Mouse (Mus musculus): ENCODE measurements around the gene Epb41l1.
A peak's percentile ranks its signal among the peaks of the same experiment; 100 is the strongest.

The Epb41l1 gene

DNA sequence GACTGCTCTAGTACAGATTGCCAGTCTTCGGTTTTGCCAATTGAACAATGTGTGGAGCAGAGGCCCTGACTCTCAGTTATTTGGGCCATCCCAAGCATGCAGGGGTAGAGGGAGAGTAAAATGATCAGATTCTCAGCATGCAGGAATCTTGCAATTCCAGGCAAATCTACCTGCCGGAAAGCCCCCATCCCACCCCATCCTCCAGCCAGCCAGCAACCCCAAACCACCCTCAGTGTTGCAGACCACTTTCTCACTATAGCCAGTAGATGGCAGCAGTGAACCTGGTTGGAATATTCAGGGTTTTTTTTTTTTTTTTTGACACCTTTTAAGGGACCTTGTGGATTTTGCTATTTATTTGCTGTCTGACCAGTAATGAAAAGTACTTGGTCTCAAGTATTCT lies 109.0 kb downstream of the Epb41l1 start:
- DNase-seq (ENCODE audit: low spot score in 2 of 2): no peak

DNA sequence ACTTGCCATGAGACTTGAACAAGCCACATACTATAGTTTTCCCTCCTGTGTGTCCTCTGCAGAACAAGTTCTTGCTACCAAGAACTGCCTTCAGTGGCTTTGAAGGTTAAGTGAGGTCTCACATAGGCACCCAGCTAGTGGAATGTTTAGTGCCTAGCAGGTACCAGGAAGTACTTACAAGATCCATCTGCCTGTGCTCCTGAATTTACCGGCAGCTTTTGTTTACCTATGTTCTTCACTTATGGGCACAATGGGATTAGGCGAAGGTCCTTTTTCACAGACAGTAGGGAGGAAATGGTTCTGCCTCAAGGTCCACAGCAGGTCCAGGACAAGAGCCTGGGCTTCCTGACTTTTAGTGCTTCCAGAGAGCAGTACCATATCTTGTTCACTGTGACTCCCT lies 112.5 kb downstream of the Epb41l1 start:
- no peak for DNase-seq (ENCODE audit: low spot score in 2 of 2)

DNA sequence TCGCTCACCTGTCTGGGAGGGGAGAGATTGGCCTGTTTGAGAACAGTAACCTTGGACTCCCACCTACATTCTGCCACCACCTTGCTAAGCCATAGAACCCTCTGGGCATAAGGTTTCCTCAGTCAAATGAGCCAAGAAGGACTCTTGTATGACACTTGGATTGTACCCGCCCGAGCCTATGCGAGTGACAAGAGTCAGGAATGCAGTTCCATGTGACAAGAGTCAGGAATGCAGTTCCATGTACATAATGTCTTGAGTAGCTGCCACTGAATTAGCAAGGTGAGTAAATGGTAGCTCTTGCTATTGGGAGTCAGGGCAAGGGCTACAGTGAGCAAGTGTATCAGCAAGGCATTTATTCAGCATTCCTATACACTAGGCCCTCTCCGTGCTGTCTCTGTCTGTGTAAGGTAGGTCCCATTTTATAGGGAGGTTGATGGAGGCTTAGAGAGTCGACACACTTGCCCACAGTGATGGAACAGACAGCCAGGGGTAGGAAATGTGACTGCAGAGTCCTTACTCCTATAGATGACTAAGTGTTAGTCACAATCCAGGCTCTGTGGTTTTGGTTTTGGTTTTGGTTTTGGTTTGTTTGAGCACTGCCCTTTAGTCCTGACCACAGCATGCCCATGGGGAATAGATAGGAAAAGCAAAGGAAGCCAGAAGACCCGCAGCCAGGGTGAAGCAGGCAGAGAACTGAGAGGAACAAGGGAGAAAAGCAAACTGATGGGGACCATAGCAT lies 118.3 kb downstream of the Epb41l1 start:
- DNase-seq (ENCODE audit: low spot score in 2 of 2): no peak

DNA sequence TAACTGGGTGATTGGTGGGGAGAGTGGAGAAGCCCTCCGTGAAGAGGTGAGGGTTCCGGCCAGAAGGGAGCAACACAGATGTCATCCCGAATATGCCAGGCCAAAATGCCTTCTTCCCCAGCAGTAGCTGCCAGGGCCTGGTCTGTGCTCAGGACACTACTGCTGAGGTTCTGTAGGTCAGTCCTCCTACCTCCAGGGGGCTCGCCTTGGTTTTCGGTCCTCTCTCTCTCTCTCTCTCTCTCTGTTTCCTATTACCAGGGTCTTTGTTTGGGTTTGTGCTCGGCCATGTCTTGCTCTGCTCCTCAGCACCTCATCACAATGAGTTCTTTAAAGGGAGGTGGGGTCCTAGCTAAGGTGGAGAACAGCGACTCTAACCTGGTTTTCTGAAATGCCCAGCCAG lies 120.3 kb downstream of the Epb41l1 start:
- DNase-seq (ENCODE audit: low spot score in 2 of 2): no peak

DNA sequence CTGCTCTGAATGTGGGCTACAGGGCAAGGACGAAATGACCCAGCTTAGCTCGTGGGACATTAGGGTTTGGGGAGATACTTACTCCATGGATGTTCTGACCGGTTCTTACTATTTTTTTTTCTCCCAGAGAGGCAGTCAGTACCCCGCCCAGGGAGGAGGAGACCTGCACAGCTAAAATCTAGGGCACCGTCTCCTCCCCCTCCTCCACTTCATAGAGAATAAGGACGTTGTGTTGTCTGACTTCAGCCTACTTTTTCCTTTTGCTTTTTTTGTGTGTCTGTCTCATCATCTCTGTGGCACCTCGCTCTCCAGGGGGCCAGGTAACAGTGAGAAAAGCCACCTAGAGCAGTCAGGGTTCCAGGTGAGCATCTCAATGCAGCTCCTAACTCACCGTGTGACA lies 121.7 kb downstream of the Epb41l1 start:
- no peak for DNase-seq (ENCODE audit: low spot score in 2 of 2)

DNA sequence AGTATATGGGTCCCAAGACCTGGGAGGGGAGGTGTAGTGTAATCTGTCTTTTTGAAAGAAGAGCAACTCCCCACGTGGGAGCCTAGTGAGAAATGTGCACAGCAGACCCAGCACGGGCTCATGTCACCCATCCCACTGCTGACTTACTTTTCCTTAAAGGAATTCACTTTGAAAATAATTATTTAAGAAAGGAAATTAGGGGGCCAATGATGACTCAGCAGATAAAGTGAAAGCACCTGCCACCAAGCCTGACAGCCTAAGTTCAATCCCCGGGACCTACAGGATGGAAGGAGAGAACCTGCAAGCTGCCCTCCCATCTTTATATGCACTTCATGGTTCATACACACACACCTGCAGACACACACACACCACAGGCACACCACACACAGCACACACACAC lies 123.1 kb downstream of the Epb41l1 start:
- DNase-seq (ENCODE audit: low spot score in 2 of 2): no peak

DNA sequence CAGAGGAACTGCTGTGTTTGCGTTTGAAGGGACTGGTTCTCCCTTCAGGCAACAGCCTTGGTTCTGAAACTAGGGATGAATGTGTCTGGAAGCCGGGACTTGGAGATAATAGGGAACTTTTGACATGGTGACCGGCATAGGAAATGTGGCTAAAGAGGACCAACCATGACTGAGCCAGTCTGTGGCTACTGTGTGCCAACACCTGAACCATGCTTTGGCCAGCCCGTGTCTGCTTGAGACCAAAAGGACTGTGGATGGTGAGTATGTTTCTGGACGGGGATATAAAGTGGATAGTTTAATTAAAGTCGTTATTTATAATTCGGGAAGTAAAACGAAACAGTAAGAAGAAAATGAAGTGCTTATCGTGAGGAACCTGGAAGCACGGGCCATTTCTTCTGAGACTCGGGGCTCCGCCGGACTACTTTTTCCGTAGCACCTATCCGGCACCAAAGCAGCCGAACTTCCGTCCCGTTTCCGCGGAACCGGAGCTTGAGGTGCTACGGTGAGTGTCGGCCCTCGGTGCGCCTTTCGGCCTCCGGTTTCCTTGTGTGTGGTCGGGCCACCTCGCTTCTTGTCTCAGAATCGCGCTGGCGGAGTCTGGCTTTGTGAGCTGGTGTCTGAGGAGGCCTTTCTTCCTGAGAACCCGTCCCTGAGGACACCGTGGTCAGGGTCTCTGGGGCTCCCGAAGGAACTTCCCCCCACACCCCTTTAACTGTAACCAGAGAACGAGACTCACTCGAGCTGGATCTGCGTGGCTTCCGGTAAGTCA lies 126.6 kb downstream of the Epb41l1 start, which contains the start of gene Aar2:
Gene Aar2 (plus strand): TSS at position 462 of the 769 bp plus-strand sequence.
- DNase-seq (ENCODE audit: low spot score in 2 of 2): peak; percentile 76 to 87

DNA sequence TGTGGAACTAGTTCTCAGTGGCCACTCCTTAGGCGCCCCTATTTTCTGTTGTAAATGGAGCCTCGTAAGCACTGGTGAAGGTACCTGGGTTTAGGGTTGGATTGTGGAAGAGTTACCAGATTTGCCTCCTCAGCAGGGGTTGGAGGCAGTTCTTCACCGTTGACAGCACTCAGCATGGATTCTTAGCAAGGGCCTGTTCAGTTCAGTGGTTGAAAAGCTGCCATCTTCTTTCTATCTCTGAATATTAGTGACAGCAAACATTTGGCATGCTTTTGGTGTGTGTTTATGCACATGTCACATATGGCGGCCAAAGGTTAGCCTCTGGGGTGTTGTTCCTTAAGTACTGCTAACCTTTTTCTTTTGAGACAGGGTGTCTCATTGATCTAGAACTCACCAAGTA lies 131.7 kb downstream of the Epb41l1 start:
- DNase-seq (ENCODE audit: low spot score in 2 of 2): no peak

DNA sequence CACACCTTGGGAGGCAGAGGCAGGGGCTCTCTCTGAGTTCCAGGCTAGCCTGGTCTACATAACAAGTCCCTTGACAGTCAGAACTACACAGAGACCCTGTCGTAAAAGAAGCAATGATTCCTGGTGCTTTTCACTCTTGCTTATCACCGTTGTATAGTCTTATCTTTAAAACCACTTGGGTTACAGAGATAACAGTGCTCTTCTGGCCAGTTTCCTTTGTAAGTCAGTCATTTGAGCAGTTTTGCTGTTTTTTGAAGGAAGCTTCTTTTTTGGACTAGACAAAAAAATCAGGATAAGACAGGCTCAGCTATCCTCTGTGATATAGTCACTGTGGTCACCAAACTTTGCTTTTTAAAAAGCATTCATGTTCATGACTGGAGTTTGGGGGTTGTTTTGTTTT lies 141.1 kb downstream of the Epb41l1 start:
- no peak for DNase-seq (ENCODE audit: low spot score in 2 of 2)

DNA sequence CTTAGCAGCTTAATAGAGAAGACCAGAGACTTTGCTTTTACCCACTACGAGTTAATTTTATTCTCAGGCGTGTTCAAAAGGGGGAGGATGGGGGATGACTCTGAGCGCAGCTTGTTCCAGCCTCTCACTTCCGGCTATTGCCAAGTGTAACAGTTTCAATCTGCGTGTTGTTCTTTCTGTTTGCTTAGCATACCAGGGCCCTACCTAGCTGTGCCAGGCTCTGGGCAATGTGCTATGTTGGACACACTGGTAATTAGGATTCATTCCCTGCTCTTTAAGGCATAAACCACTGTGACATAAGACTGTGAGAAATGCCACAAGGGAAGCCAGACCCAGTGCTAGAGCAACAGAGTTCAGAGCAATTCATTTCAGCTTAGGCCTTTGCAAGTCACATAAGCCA lies 142.8 kb downstream of the Epb41l1 start:
- peak in 1 of 2 experiments; percentile 66 for DNase-seq (ENCODE audit: low spot score in 2 of 2)

DNA sequence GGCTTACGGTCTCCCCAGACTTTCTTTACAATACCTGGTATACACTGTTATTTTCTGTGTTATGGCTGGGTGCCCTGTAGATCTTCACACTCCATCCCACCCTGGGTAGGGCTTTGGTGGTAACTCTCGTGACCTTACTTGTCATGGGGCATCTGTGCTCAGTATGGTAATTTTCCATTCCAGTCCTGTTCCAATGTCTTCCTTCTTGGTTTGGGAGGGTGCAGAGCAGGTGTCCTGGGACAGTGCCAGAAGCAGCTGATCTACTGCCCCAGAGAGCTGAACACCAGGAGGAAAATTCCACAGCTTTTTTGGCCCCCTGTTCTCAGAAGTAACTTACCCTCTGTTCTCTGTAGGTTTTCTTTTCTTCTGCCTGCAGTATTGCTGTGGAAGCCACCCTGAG lies 145.8 kb downstream of the Epb41l1 start:
- no peak for DNase-seq (ENCODE audit: low spot score in 2 of 2)

DNA sequence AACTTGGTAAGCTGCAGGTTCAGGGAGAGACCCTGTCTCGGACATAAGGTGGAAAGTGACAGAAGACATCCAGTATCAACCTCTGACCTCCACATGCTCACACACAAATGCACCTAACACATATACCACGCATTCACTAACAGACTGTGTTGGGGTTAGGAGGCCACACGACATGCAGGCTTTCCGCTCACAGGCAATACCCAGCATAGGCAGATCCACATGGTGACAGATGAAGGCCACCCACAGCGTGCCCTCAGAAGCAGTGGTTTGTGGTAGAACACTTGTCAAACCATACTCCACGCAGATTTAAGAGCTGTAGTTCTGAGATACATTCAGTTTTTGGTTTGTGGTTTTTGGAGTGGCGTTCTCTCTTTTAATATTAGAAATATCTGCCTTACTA lies 147.9 kb downstream of the Epb41l1 start:
- no peak for DNase-seq (ENCODE audit: low spot score in 2 of 2)

DNA sequence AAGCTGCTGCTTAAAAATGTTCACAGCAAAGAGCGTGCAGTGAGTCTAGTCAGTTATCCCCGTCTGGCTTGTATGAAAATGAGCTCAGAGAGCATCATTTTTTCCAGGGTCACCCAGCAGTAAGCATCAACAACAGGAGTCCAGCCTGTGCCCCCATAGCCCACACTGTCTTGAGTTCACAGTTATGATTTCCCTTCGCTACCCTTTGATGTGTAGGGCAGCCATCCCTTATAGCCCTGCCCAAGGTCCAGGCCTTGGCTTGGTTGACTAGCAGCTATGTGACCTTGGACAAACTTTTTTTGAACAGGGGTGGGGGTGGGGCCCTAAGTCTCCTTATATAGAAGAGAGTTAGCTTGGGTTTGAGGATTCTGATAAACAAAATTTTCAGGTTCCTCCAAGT lies 148.6 kb downstream of the Epb41l1 start:
- no peak for DNase-seq (ENCODE audit: low spot score in 2 of 2)

DNA sequence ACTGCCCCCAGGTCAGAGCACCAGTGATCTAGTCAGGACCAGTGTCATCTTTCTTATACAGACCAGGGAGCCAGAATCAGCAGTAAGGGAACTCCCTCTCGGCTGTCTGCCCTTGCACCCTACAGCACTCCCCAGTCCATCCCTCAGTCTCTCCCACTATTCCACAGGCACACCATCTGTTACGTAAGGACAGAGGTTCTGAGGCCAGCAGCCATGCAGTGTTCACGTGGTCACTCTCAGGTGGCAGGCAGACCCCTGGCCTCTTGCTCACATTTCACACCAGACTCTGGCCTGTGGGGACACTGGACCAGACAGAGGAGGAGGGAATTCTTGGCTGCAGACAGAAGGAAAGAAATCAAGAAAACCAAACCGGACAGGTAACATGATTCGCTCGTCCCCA lies 150.8 kb downstream of the Epb41l1 start:
- no peak for DNase-seq (ENCODE audit: low spot score in 2 of 2)

DNA sequence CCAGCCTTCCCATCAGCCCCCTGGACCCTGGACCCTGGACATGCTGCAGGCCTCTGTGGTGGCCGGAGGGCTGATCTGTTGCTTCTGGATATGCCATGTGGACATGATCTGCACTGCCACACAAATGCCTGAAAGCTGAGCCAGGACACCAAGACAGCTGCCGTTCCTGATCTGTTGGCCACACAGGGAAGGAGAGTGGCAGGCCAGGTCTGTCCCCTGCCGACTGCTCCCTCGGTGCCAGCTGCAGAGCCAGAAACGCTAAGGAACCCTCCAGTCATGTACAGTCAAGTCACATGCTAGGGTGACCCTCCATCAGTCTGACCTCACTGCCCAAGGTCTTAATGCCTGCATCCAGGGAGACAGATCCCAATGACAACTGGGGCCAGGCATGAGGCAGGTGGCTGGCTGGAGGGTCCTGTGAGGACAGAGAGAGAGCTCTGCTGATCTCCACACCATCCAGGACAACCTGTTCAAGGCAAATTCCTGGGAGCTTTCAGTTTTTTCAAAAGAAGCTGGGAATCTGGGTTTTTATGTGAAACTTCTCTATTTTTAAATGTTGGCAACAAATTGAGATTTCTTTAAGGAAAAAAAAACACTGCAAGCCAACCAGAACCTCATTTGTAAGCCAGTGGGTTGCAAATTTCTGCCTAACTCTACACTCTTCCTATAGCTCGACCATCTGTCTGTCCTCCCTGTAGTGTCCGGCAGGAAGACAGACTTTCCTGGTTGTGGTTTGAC lies 156.3 kb downstream of the Epb41l1 start:
- no peak for DNase-seq (ENCODE audit: low spot score in 2 of 2)

DNA sequence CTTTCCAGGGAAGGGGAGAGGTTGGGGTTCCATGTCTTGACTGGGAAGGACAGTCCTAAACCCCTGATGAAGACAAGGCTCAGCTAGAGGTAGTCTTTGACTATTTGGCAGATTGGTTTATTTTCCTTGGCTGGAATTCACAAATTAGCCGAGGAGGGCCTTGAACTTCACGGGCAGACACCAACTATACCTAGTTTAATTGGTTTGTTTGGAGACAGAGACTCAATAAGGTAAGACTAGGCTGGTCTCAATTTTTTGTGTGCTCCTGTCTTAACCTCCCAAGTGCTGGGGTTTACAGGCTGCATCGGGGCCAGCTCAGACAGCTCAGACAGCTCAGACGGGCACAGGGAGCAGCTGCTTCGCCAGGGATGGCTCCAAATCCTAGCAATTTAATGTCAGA lies 159.8 kb downstream of the Epb41l1 start:
- no peak for DNase-seq (ENCODE audit: low spot score in 2 of 2)

DNA sequence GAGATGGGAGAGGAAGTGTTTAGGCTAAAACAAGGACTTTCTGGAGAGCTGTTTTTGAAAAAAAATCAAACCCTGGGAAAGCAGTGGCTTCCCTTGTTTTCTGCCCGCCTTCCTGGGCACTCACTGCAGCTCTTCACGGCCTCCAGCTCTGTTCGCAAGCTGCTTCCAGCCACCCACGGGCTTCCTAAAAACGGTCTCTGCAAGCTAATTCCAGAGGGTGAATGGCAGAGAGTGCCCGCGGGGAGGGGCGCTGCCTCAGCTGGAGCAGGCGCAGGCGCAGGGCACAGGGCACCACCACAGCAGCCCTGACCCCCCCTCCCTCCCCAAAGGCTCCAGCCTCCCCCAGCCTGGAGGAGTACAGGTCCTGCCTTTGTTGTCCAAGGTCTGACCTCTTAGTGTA lies 160.5 kb downstream of the Epb41l1 start:
- DNase-seq (ENCODE audit: low spot score in 2 of 2): peak; percentile 91

DNA sequence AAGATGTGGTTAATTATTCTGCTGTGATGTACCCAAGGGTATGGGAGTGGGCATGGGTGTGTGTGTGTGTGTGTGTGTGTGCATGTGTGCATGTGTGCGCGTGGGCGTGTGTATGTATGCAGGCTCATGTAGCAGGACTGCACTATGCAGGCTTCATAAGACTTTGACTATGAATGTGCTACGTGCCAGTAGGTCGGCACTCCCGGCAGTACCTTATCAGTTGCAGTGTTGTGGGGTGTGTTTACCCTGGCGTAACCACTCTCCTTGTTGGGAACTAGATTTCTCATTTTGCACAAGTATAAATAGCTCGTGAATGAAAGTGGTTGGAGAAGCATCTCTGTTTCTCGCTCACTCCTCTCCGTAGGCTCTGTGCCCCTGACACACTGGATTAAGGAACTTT lies 162.2 kb downstream of the Epb41l1 start:
- peak in 1 of 2 experiments; percentile 9 for DNase-seq (ENCODE audit: low spot score in 2 of 2)

DNA sequence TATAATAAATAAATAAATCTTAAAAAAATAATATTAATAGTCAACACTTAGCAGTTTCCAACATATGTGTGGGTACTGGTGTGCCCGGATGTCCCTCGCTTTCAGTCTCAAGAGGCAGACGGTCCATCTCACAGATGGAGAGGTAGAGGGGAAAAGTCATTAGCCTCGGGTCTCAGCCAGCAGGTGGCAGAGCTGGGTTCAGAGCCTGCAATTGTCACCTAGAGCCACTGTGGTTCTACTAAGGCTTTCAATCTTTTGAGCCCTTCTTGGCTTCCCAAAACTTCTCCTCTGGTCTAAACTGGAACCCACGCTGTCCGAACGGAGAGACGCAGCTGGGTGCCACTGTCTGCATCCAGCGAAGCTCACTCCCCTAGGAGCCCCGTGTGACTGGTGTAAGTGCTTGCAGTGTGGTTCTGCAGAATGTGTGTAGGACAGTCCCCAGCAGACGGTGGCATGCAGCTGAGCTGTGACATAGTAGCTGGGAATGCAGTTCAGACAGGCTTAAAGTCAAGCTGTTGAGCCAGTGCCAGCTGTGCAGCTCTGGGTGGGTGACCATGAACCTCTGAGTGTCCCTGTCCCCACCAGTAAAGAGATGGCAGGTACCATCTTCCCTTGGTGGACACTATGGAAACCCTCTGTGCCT lies 163.6 kb downstream of the Epb41l1 start:
- DNase-seq (ENCODE audit: low spot score in 2 of 2): peak; percentile 50 to 51

DNA sequence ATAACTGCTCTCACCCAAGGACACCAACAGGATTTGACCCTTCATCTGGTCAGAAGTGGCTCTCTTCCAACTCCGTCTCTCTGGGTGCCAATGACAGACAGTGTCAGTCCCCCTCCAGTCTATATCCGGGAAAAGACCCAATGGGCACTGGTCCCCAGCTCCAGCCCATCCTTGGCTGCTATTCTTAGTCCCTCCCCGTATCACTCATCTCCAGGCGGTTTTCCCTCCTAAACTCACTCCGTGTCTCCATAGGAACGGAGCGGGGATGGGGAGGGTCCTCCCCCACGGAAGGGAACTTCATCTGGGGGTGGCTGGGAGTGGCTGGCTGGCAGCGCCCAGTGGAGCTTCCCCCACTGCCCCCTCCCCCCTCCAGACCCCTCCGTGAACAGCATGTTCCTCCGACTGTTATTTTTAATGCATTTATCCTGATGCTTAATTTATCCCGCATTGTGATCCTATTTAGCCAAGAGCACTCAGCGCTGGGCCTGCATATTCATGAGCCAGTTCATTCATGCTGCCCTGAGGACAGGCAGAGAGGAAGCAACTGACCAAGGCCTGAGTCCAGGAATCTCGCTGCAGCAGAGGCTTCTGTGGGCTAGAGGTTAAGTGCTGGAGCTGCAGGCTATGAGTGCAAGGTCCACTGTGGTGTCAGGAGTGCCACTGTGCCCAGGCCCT lies 164.2 kb downstream of the Epb41l1 start:
- peak; percentile 70 to 71 for DNase-seq (ENCODE audit: low spot score in 2 of 2)

DNA sequence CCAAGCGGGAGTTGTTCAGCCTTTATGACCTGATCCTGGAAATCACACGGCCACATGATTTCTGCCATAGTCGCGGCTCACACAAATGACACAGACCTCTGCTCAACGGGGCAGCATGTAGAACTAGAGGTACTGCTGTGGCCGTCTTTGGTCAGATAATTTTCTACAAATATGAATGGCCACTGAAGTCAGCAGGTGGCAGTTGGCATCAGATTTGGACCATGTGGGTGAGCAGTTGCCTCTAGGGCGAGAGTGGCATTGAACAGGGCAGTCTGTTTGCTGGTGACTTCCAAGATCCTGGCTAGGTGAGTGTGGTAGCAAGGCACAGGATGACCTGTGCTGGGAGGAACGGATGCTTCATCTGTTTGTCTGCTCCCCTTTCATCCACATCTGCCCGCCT lies 168.8 kb downstream of the Epb41l1 start:
- no peak for DNase-seq (ENCODE audit: low spot score in 2 of 2)
